Comparison of ENCODE assay signal across 10 mouse cellular contexts in the genomic region with DNA sequence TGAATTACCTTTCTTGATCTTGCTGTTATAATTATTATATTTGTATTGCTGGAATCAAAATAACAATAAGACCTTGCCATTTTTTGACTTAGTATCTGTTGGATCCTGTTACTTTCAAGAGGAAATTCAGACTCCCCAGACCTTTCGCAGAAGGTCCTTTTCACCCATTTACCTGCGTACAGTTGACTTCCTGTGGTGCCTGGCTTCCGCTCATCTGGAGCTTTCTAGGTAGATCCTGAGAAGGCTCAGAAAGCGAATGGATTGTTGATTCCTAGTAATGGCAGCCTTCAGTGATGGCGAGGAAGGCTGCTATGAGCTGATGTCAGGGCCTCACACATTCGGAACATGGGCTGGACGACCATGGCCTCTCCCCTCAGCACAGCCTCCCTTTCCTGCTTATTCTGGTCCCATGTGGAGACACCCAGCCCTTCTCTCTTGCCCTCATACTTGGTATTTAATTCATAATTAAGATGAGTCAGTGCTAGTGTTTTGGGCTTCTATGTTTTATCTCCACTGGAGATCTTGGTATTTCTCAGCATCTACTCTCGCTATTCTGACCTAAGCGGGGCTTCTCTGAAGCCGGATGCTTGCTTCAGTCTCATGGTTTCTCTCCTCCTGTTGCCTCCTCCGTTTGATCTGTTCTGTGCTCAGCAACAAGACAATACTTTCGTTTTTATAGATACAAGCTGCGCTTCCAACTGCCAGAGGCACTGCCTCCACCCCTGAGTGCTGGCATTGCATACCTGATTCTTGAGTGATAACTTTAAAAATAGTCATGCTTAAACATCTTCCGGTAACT. TPM values are rescaled to one million over a fixed set of nuclear protein-coding genes. Genes with fewer than 3 reads are reported as not detected.
DNase-seq lines count a peak whose midpoint lies in the region; ATAC-seq and TF ChIP-seq lines count a peak whose summit lies in the region.
"Had no signal": no experiment of that assay in that cellular context is flagged by ENCODE, and none has a peak within 500 bp of the region (broad histone marks: within the 10 kb centered on the region; RNA-seq: fewer than 3 reads in every experiment).

No protein-coding gene starts in this region.

- peaks cover 33% of the 10 kb centered on the region for H3K36me3 ChIP-seq in kidney, embryonic 16.5 days (ENCODE audit: insufficient read depth, low read length)
- peaks cover 70% of the 10 kb centered on the region for H3K36me3 ChIP-seq in G1E (replicated peaks)
- H3K36me3 ChIP-seq in forebrain, embryonic 15.5 days: peaks cover 45% of the 10 kb centered on the region
- peaks cover 43% of the 10 kb centered on the region for H3K36me3 ChIP-seq in midbrain, embryonic 12.5 days

- TF ChIP-seq CTCF in G1E (IDR thresholded peaks at IDR 0.05; ENCODE audit: low read depth, low read length): no peak

- peaks cover 16% of the 10 kb centered on the region for H3K4me1 ChIP-seq in kidney, embryonic 16.5 days (ENCODE audit: insufficient read depth, low read length)
- H3K4me1 ChIP-seq in G1E (ENCODE audit: insufficient read depth, low read depth, low read length): peaks cover 38% of the 10 kb centered on the region
- H3K4me1 ChIP-seq in forebrain, embryonic 15.5 days: peaks cover 14% of the 10 kb centered on the region
- peaks cover 20% of the 10 kb centered on the region for H3K4me1 ChIP-seq in midbrain, embryonic 12.5 days

- H3K27me3 ChIP-seq in kidney, embryonic 16.5 days (ENCODE audit: insufficient read depth, low read length): no peaks in the 10 kb centered on the region
- H3K27me3 ChIP-seq in G1E (ENCODE audit: insufficient read depth, low read length): no peaks in the 10 kb centered on the region
- no peaks in the 10 kb centered on the region for H3K27me3 ChIP-seq in forebrain, embryonic 15.5 days
- H3K27me3 ChIP-seq in midbrain, embryonic 12.5 days: no peaks in the 10 kb centered on the region

- no peak overlapping the region for H3K4me2 ChIP-seq in kidney, embryonic 16.5 days (replicated peaks; ENCODE audit: low read depth, low read length)
- peak overlapping the region; percentile 72 for H3K4me2 ChIP-seq in forebrain, embryonic 15.5 days (replicated peaks)
- H3K4me2 ChIP-seq in midbrain, embryonic 12.5 days (replicated peaks): peak overlapping the region; percentile 92

- H3K27ac ChIP-seq in kidney, embryonic 16.5 days (ENCODE audit: low read length): no peak overlapping the region
- no peak overlapping the region for H3K27ac ChIP-seq in forebrain, embryonic 15.5 days (replicated peaks)
- H3K27ac ChIP-seq in midbrain, embryonic 12.5 days (replicated peaks): no peak overlapping the region

- no peaks in the 10 kb centered on the region for H3K9me3 ChIP-seq in kidney, embryonic 16.5 days (ENCODE audit: low read length)
- no peaks in the 10 kb centered on the region for H3K9me3 ChIP-seq in G1E (replicated peaks)
- H3K9me3 ChIP-seq in forebrain, embryonic 15.5 days: no peaks in the 10 kb centered on the region
- no peaks in the 10 kb centered on the region for H3K9me3 ChIP-seq in midbrain, embryonic 12.5 days

- 90% methylated on average over 14 of the region's 14 CpGs for WGBS in kidney, embryonic 16.5 days
- 92% methylated on average over 14 of the region's 14 CpGs for WGBS in forebrain, embryonic 15.5 days
- 90% methylated on average over 14 of the region's 14 CpGs for WGBS in midbrain, embryonic 12.5 days

- DNase-seq in kidney, postnatal 10 days: no peak
- DNase-seq in G1E (ENCODE audit: low spot score): no peak
- no peak for DNase-seq in frontal cortex, postnatal 25 days (ENCODE audit: low spot score in 2 of 2)
- no peak for DNase-seq in adrenal gland, postnatal 4 days (ENCODE audit: low spot score in 2 of 2)
- no peak for DNase-seq in embryo, embryonic 10.5 days (ENCODE audit: low spot score)
- DNase-seq: cerebellum, adult 11 months; gastrocnemius, postnatal 36 days had no signal

- ATAC-seq in kidney, embryonic 16.5 days (ENCODE audit: low FRiP score, low TSS enrichment): no peak
- no peak for ATAC-seq in G1E (ENCODE audit: extremely low read depth, insufficient number of reproducible peaks, low FRiP score, poor library complexity, severe bottlenecking)
- ATAC-seq in forebrain, embryonic 15.5 days (replicated peaks): no peak
- ATAC-seq in midbrain, embryonic 12.5 days (ENCODE audit: low FRiP score, low read depth): no peak

- H3K9ac ChIP-seq in kidney, embryonic 16.5 days (replicated peaks; ENCODE audit: low read length): no peak overlapping the region
- no peak overlapping the region for H3K9ac ChIP-seq in forebrain, embryonic 15.5 days (replicated peaks)
- no peak overlapping the region for H3K9ac ChIP-seq in midbrain, embryonic 12.5 days (replicated peaks)

- peak overlapping the region; percentile 100; the same call in 1 of the 2 replicates for H3K4me3 ChIP-seq in kidney, embryonic 16.5 days (ENCODE audit: low read length)
- H3K4me3 ChIP-seq in G1E (ENCODE audit: low read depth, low read length): peak overlapping the region; percentile 100; the same call in 1 of the 2 replicates
- peak overlapping the region; percentile 60; the same call in 1 of the 2 replicates for H3K4me3 ChIP-seq in forebrain, embryonic 15.5 days
- H3K4me3 ChIP-seq in midbrain, embryonic 12.5 days: peak overlapping the region; percentile 98; the same call in 1 of the 2 replicates

RNA-seq across cellular contexts. Expression of a gene that starts 1.6 kb away (rescaled TPM):
- 37.5 and 39.7 TPM in 2 replicates for polyA plus RNA-seq in kidney, embryonic 16.5 days (2015; fragmentation: Nextera tagmentation; extraction: Ambion mirVana)
- 86.6 and 93.9 TPM in 2 replicates for total RNA-seq in G1E (2014; fragmentation: Nextera tagmentation)
- 92.4 and 129 TPM in 2 replicates for total RNA-seq in G1E (2017)
- polyA plus RNA-seq in G1E (2012): 29.9 and 38.6 TPM in 2 replicates
- polyA plus RNA-seq in forebrain, embryonic 15.5 days (2015; fragmentation: Nextera tagmentation; extraction: Ambion mirVana): 33.8 TPM in 2 replicates
- 41.7 and 43.0 TPM in 2 replicates for polyA plus RNA-seq in midbrain, embryonic 12.5 days (2016; fragmentation: Nextera tagmentation; extraction: Ambion mirVana)
- total RNA-seq in adrenal gland, postnatal 4 days (2021): 10 to 100 TPM; 57.1 to 57.2 TPM

RNA-seq across cellular contexts. Expression of a gene that starts 13.6 kb away (rescaled TPM):
- polyA plus RNA-seq in kidney, embryonic 16.5 days (2015; fragmentation: Nextera tagmentation; extraction: Ambion mirVana): 54.5 and 60.7 TPM in 2 replicates
- total RNA-seq in G1E (2014; fragmentation: Nextera tagmentation) (27.2 and 27.4 TPM in 2 replicates), G1E (2017) (33.8 and 37.2 TPM in 2 replicates)
- 24.5 and 25.2 TPM in 2 replicates for polyA plus RNA-seq in G1E (2012)
- 97.2 and 97.4 TPM in 2 replicates for polyA plus RNA-seq in forebrain, embryonic 15.5 days (2015; fragmentation: Nextera tagmentation; extraction: Ambion mirVana)
- polyA plus RNA-seq in midbrain, embryonic 12.5 days (2016; fragmentation: Nextera tagmentation; extraction: Ambion mirVana): 68.0 and 73.9 TPM in 2 replicates
- total RNA-seq in adrenal gland, postnatal 4 days (2021): 10 to 100 TPM; 40.7 to 41.4 TPM

RNA-seq across cellular contexts. Expression of a gene that starts 36.7 kb away (rescaled TPM):
- 20.0 and 26.3 TPM in 2 replicates for polyA plus RNA-seq in kidney, embryonic 16.5 days (2015; fragmentation: Nextera tagmentation; extraction: Ambion mirVana)
- 7.4 and 10.6 TPM in 2 replicates for total RNA-seq in G1E (2014; fragmentation: Nextera tagmentation)
- 16.7 and 17.6 TPM in 2 replicates for total RNA-seq in G1E (2017)
- polyA plus RNA-seq in G1E (2012): 15.2 and 15.4 TPM in 2 replicates
- 36.2 and 39.0 TPM in 2 replicates for polyA plus RNA-seq in forebrain, embryonic 15.5 days (2015; fragmentation: Nextera tagmentation; extraction: Ambion mirVana)
- polyA plus RNA-seq in midbrain, embryonic 12.5 days (2016; fragmentation: Nextera tagmentation; extraction: Ambion mirVana): 40.4 and 41.9 TPM in 2 replicates
- 10 to 100 TPM; 16.5 to 18.8 TPM for total RNA-seq in adrenal gland, postnatal 4 days (2021)

RNA-seq across cellular contexts. Expression of a gene that starts 56.5 kb away (rescaled TPM):
- polyA plus RNA-seq in kidney, embryonic 16.5 days (2015; fragmentation: Nextera tagmentation; extraction: Ambion mirVana): 55.2 and 62.2 TPM in 2 replicates
- total RNA-seq in G1E (2014; fragmentation: Nextera tagmentation) (84.0 and 88.9 TPM in 2 replicates), G1E (2017) (58.4 and 64.2 TPM in 2 replicates)
- 20.3 and 28.2 TPM in 2 replicates for polyA plus RNA-seq in G1E (2012)
- 70.6 and 70.8 TPM in 2 replicates for polyA plus RNA-seq in forebrain, embryonic 15.5 days (2015; fragmentation: Nextera tagmentation; extraction: Ambion mirVana)
- polyA plus RNA-seq in midbrain, embryonic 12.5 days (2016; fragmentation: Nextera tagmentation; extraction: Ambion mirVana): 71.4 and 74.5 TPM in 2 replicates
- 10 to 100 TPM; 64.5 to 66.0 TPM for total RNA-seq in adrenal gland, postnatal 4 days (2021)
